Mouse (Mus musculus) heart, adult 2 months (tissue): ENCODE measurements at regions not wholly inside any gene's neighbourhood (a gene's known extent, or its start where the extent isn't known, plus 50 kb on each side); places are given as distances from the start of the nearest gene placed in this dataset.

Experiments
- DNase-seq, 2 experiments: peaks; one replicate each; pipeline ENCODE4 v3.0.0; 2021
- H3K27ac ChIP-seq: fragments of 200-600 bp; 2 replicates; pipeline ENCODE4 v1.8.1; 2022
- H3K27me3 ChIP-seq: fragments of 200-500 bp; 2 replicates; pipeline ENCODE4 v1.6.1; 2012; ENCODE audit warnings: mild to moderate bottlenecking, low read length, inconsistent platforms, mixed read lengths; ENCODE audit not compliant: control insufficient read depth, insufficient read depth
- H3K36me3 ChIP-seq: fragments of 200-500 bp; 2 replicates; pipeline ENCODE4 v1.6.1; 2012; ENCODE audit warnings: low read length, inconsistent platforms; ENCODE audit not compliant: control insufficient read depth, insufficient read depth
- H3K4me1 ChIP-seq: fragments of 200-500 bp; 2 replicates; pipeline ENCODE4 v1.6.1; 2011; ENCODE audit warnings: low read length; ENCODE audit not compliant: control insufficient read depth, insufficient read depth
- H3K4me3 ChIP-seq: fragments of 200-600 bp; 2 replicates; pipeline ENCODE4 v1.8.1; 2022
- H3K79me2 ChIP-seq: fragments of 200-500 bp; replicated peaks from 2 replicates; pipeline ENCODE4 v1.6.1; 2012; ENCODE audit warnings: mild to moderate bottlenecking, inconsistent platforms, low read length, moderate library complexity, mixed read lengths; ENCODE audit not compliant: control insufficient read depth, insufficient read depth
- H3K9ac ChIP-seq: fragments of 200-500 bp; 2 replicates; pipeline ENCODE4 v1.6.1; 2012; ENCODE audit warnings: low read depth, mild to moderate bottlenecking, control low read depth, inconsistent platforms, low read length, mixed read lengths
- CTCF ChIP-seq: fragments of 200-600 bp; IDR thresholded peaks from 2 replicates; pipeline ENCODE4 v1.8.1; 2022; ENCODE audit warnings: antibody characterized with exemption, mild to moderate bottlenecking, moderate library complexity
- EP300 ChIP-seq: fragments of 200-500 bp; IDR thresholded peaks from 2 replicates; pipeline ENCODE4 v1.6.1; 2011; ENCODE audit warnings: low read depth, low read length, control low read depth; ENCODE audit not compliant: insufficient read depth
- POLR2A ChIP-seq: fragments of 200-500 bp; IDR thresholded peaks from 2 replicates; pipeline ENCODE4 v1.6.1; 2011; ENCODE audit warnings: mild to moderate bottlenecking, low read depth, low read length, control low read depth; ENCODE audit not compliant: insufficient read depth
- WGBS: fragments of 180-500 bp; shearing (Covaris S2); methylation state at CpG from one replicate; pipeline ENCODE4 v1.1.7; 2018; 5-methylcytosine and 5-hydroxymethylcytosine counted together
- intact Hi-C: fragments of 180-260 bp; cut with DNase I; formaldehyde crosslinking; loops from one replicate; pipeline ENCODE4 v1.15.1; 2025

DNA sequence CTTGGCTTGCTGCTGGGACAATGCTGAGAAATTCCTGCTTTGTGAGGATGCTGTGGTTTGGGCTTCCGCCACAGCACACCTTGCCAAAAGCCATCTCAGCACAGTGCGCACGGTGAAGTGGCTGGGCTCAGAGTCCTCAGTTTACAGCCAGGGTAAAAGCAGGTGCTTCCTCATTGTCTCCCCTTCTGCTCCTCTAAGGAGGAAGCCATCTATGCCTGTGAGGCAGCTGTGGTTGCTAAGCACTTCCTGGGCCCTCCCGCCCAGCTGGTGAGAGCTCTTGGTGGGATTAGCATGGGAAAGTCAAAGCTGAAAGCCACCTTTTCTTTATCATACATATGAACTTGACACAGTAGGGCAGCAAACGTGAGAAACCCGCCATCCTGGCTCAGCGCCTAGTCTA, 120.2 kb downstream of the Mycn start:
- 78% methylated on average over 7 of the region's 7 CpGs for WGBS
- DNase-seq: no peak
- H3K36me3 ChIP-seq: peaks cover 2% of the 10 kb centered on the region; the same call in 1 of the 2 replicates
- H3K27ac ChIP-seq: no peak overlapping the region
- peaks cover 6% of the 10 kb centered on the region; the same call in 1 of the 2 replicates for H3K4me1 ChIP-seq
- H3K79me2 ChIP-seq: no peaks in the 10 kb centered on the region
- intact Hi-C loops: no loop called here
- H3K4me3 ChIP-seq: no peak overlapping the region
- TF ChIP-seq POLR2A: no peak
- no peak for TF ChIP-seq EP300
- no peak for TF ChIP-seq CTCF
- no peak overlapping the region for H3K9ac ChIP-seq
- H3K27me3 ChIP-seq: no peaks in the 10 kb centered on the region

DNA sequence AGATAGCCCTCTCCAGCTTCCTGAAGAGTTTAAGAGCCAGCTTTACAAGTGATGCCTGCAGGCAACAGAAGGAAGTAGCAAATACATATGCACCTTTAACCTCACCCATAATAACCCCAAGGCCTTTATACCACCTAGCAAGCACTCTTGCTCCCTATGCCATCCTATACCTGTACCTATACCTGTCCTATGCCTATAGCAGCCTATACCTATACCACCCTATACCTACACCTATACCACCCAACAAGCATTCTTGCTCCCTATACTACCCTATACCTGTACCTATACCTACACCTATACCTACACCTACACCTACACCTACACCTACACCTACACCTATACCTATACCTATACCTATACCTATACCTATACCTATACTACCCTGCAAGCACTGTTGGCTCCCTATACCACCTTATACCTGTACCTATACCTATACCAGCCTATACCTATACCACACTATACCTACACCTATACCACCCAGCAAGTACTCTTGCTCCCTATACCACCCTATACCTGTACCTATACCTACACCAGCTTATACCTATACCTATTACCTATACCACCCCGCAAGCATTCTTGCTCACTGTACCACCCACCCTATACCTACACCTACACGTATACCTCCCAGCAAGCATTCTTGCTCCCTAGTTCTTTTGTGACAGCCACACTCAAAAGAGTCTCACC, 120.9 kb downstream of the Mycn start:
- TF ChIP-seq EP300: no peak
- TF ChIP-seq POLR2A: no peak
- TF ChIP-seq CTCF: no peak

DNA sequence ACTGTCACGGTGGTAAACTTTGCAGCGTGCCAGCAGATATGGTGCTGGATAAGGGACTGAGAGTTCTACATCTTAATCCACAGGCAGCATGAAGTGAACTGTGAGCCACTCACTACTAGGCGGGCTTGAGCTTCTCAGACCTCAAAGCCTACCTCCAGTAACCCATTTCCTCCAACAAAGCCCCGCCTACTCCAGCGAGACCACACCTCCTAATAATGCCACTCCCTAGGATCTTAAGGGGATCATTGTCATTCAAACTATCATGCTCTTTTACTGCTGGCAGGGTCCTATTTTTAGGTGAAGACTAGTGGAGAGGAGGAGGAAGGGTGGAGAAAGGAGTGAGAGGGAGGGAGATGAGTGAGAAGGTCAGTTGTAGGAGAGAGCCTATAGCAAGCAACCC, 122.0 kb downstream of the Mycn start:
- DNase-seq: no peak
- no peak overlapping the region for H3K27ac ChIP-seq
- WGBS: 74% methylated on average over 5 of the region's 5 CpGs
- no peak overlapping the region for H3K9ac ChIP-seq
- intact Hi-C loops: no loop called here
- no peak overlapping the region for H3K4me3 ChIP-seq
- H3K36me3 ChIP-seq: peaks cover 2% of the 10 kb centered on the region; the same call in 1 of the 2 replicates
- TF ChIP-seq EP300 (no peak), CTCF (no peak), POLR2A (no peak)
- peaks cover 6% of the 10 kb centered on the region; the same call in 1 of the 2 replicates for H3K4me1 ChIP-seq
- no peaks in the 10 kb centered on the region for H3K27me3 ChIP-seq
- no peaks in the 10 kb centered on the region for H3K79me2 ChIP-seq

More for the DNA sequence above, 120.9 kb downstream of the Mycn start:
- WGBS: 92% methylated on average over 2 of the region's 2 CpGs
- Histone ChIP-seq H3K36me3 (peaks cover 2% of the 10 kb centered on the region; the same call in 1 of the 2 replicates), H3K9ac (no peak overlapping the region), H3K4me3 (no peak overlapping the region), H3K27me3 (no peaks in the 10 kb centered on the region), H3K4me1 (peaks cover 6% of the 10 kb centered on the region; the same call in 1 of the 2 replicates), H3K27ac (no peak overlapping the region), H3K79me2 (no peaks in the 10 kb centered on the region)
- DNase-seq: no peak
- intact Hi-C loops: no loop called here

DNA sequence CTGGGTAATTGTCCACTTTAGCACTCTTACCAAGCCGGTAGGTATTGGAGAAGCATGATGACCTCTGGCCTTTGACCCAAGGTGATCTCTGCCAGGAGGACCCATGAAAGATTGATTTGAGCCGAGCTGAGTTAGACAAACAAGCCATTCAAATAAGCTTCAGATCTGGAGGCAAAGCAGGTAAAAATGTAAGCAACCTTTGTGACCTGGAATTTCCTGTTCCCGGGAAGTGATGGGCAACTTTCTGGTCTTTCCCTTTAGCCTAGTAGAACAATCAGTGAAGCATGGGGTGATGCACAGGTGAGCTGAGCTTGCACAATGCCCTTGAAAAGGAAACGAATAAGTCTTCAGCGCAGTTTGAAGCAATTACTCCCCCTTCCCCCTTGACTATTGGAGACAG, 127.0 kb downstream of the Mycn start:
- Histone ChIP-seq H3K4me1 (peaks cover 3% of the 10 kb centered on the region), H3K27me3 (no peaks in the 10 kb centered on the region), H3K27ac (no peak overlapping the region), H3K9ac (no peak overlapping the region), H3K79me2 (no peaks in the 10 kb centered on the region), H3K36me3 (no peaks in the 10 kb centered on the region), H3K4me3 (no peak overlapping the region)
- DNase-seq: no peak
- TF ChIP-seq CTCF: no peak
- TF ChIP-seq EP300: no peak
- no peak for TF ChIP-seq POLR2A
- 76% methylated on average over 5 of the region's 5 CpGs for WGBS
- intact Hi-C loops: no loop called here

DNA sequence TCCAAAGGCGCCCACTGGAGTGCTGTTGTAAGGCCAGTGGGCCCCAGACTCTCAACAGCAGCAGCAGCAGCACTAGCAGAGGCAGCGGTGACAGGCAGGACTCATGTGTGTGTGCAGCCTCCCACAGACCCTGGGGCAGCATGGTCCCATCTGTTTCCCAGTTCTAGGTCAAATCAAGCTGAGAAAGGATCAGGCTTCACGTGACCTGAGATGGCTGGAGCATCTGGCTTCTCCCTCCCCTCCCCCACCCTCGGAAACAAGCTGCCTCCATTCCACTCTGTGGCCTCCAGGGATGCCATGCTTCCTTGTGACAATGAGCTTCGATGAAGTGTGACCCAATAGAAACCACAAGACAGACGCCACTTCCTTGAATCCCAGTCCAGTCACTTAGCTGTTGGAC, 128.8 kb downstream of the Mycn start:
- intact Hi-C loops: no loop called here
- H3K27ac ChIP-seq: no peak overlapping the region
- DNase-seq: no peak
- TF ChIP-seq EP300 (no peak), CTCF (no peak), POLR2A (no peak)
- H3K9ac ChIP-seq: no peak overlapping the region
- H3K4me1 ChIP-seq: peaks cover 3% of the 10 kb centered on the region
- H3K79me2 ChIP-seq: no peaks in the 10 kb centered on the region
- 65% methylated on average over 6 of the region's 6 CpGs for WGBS
- H3K4me3 ChIP-seq: no peak overlapping the region
- H3K36me3 ChIP-seq: no peaks in the 10 kb centered on the region
- no peaks in the 10 kb centered on the region for H3K27me3 ChIP-seq

DNA sequence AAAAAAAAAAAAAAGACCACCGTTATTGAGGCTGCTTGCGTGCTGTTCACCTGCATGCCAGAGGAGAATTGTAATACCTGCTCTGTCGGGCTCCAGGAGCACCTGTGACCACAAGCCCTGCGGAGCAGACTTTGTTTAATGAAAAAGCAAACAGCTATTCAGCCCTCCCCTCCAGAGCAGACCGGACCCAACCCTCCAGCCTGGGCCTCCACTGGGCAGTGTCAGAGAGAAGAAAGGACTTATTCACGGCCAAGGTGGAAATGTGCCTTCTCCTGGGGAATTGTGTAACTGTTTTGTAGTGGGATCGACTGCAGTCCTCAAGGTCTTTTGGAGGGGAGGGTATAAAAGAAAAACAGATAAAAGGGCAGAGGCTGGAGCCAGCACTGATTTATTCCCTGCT, 130.8 kb downstream of the Mycn start:
- TF ChIP-seq EP300 (no peak), CTCF (no peak), POLR2A (no peak)
- 44% methylated on average over 7 of the region's 7 CpGs for WGBS
- H3K9ac ChIP-seq: no peak overlapping the region
- H3K27ac ChIP-seq: no peak overlapping the region; the same call in 1 of the 2 replicates
- no peaks in the 10 kb centered on the region for H3K79me2 ChIP-seq
- H3K4me3 ChIP-seq: no peak overlapping the region
- H3K4me1 ChIP-seq: peaks cover 3% of the 10 kb centered on the region
- intact Hi-C loops: loop anchor here (1.0 kb wide), 1 partner anchor 93 kb away; no protein-coding TSS in a partner anchor
- no peaks in the 10 kb centered on the region for H3K36me3 ChIP-seq
- DNase-seq: no peak
- H3K27me3 ChIP-seq: no peaks in the 10 kb centered on the region
